ENCODE assay signal across 8 mouse cellular contexts in the genomic region with DNA sequence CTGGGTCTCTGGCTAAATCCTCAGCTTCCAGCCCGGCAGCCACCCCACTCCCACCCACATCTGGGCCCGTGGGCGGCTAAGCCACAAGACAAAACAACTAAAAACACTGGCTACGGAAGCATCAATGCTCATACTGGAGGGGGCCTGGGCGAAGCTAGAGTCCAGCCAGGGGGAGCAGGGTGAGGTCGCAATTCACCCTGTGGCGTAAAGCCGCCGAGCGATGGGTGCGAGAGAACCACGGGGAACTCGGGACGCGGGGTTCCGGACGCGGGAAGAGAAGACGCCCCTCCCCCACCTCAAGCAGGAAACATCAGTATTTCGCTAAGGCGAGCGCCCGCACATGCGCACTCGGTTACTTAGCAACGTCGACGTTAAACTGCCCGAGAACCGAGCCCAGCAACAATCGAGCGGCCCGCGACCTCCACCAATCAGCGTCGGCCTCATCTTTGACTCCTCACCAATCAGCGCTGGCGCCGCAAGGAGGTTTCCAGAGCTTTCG. TPM values are rescaled to one million over a fixed set of nuclear protein-coding genes. Genes with fewer than 3 reads are reported as not detected.
DNase-seq lines count a peak whose midpoint lies in the region; ATAC-seq lines count a peak whose summit lies in the region.

A gene (plus strand): TSS at position 445 of the 499 bp plus-strand sequence.

- H3K4me3 ChIP-seq in intestine, embryonic 14.5 days (ENCODE audit: low read depth, low read length) = peak within 1 kb of the TSS; percentile 72

- no peaks in the 10 kb centered on the region for H3K9me3 ChIP-seq in intestine, embryonic 14.5 days (ENCODE audit: control insufficient read depth, low read length)

- peaks cover 23% of the 10 kb centered on the region for H3K4me1 ChIP-seq in intestine, embryonic 14.5 days (replicated peaks; ENCODE audit: control insufficient read depth, insufficient read depth, low read length)

- no peaks in the 10 kb centered on the region for H3K27me3 ChIP-seq in intestine, embryonic 14.5 days (replicated peaks; ENCODE audit: control insufficient read depth, insufficient read depth, low read length)

- peak; percentile 97 for DNase-seq in adrenal gland, adult 18-20 months (ENCODE audit: low spot score in 2 of 2)
- DNase-seq in embryo, embryonic 11 days = peak; percentile 100
- DNase-seq in gastrocnemius, postnatal 25 days = peak; percentile 99
- DNase-seq in intestine, embryonic 14.5 days (ENCODE audit: low spot score) = peak; percentile 95
- DNase-seq in left cerebral cortex, postnatal 14 days (ENCODE audit: low spot score in 2 of 2) = peak; percentile 100
- DNase-seq in mesoderm, embryonic 11.5 days (ENCODE audit: low read depth, low spot score) = peak; percentile 100
- DNase-seq in right cerebral cortex, postnatal 36 days (ENCODE audit: low spot score in 2 of 2) = peak; percentile 99
- DNase-seq in yolk sac, embryonic 10.5 days (ENCODE audit: low spot score) = peak; percentile 99

- WGBS in intestine, embryonic 14.5 days = under 1% methylated on average over 39 of the region's 40 CpGs

- intact Hi-C loops in left cerebral cortex, postnatal 14 days (cut with DNase I) = no loop called here

- ATAC-seq in intestine, embryonic 14.5 days (replicated peaks; ENCODE audit: low FRiP score, low TSS enrichment, low read depth) = peak; percentile 95

- H3K4me2 ChIP-seq in intestine, embryonic 14.5 days (ENCODE audit: low read length) = peak within 1 kb of the TSS; percentile 98

- H3K36me3 ChIP-seq in intestine, embryonic 14.5 days (ENCODE audit: control insufficient read depth, insufficient read depth, low read length) = peaks cover 22% of the 10 kb centered on the region

- H3K27ac ChIP-seq in intestine, embryonic 14.5 days (ENCODE audit: low read depth) = peak within 1 kb of the TSS; percentile 98

- peak within 1 kb of the TSS; percentile 97 for H3K9ac ChIP-seq in intestine, embryonic 14.5 days (ENCODE audit: low read length)

RNA-seq across cellular contexts. Expression of the gene that starts here (rescaled TPM):
- 1,000 to 10,000 TPM; 1,040 to 1,434 TPM for total RNA-seq in adrenal gland, adult 18-20 months (2021)
- 100 to 1,000 TPM; 692 to 747 TPM for total RNA-seq in gastrocnemius, postnatal 25 days (2021)
- 2,820 and 3,158 TPM in 2 replicates for polyA plus RNA-seq in intestine, embryonic 14.5 days (2014; fragmentation: Nextera tagmentation; extraction: Ambion mirVana)
- 1,000 to 10,000 TPM; 1,710 to 1,861 TPM for total RNA-seq in left cerebral cortex, postnatal 14 days (2021)

Comparison
In these comparisons a context has a peak if more than half of its experiments do, and no peak if none do; other contexts are left out.
1. Peak in every context shown above with its lines: DNase-seq, ATAC-seq, H3K4me3 ChIP-seq and H3K27ac ChIP-seq.